Mouse (Mus musculus) liver, embryonic 11.5 days (tissue): ENCODE data around the gene Zbtb7b. TPM values are rescaled to one million over a fixed set of nuclear protein-coding genes. Genes with fewer than 3 reads are reported as not detected.
A peak's percentile ranks its signal among the peaks of the same experiment; 100 is the strongest.

Experiments
- ATAC-seq: fragments of 200-750 bp; cut with Nextera tagmentation; replicated peaks from 2 replicates; pipeline ENCODE4 v1.8.0; 2017; ENCODE audit warnings: moderate number of reproducible peaks, mild to moderate bottlenecking, moderate TSS enrichment, moderate library complexity; ENCODE audit not compliant: low FRiP score
- DNase-seq: peaks from one replicate; pipeline ENCODE4 v3.0.0-alpha.2; 2017; ENCODE audit warnings: low spot score
- H3K27ac ChIP-seq: fragments of 300-500 bp; sonication (generic); 2 replicates; pipeline ENCODE4 v1.5.1; 2014; ENCODE audit warnings: mild to moderate bottlenecking, low read depth, low read length, control low read depth
- H3K27me3 ChIP-seq: fragments of 300-500 bp; sonication (generic); replicated peaks from 2 replicates; pipeline ENCODE4 v1.6.1; 2014; ENCODE audit warnings: low read length, mixed read lengths; ENCODE audit not compliant: control insufficient read depth, insufficient read depth
- H3K36me3 ChIP-seq: fragments of 300-500 bp; sonication (generic); 2 replicates; pipeline ENCODE4 v1.6.1; 2014; ENCODE audit warnings: mild to moderate bottlenecking, low read length, moderate library complexity, mixed read lengths; ENCODE audit not compliant: control insufficient read depth, insufficient read depth
- H3K4me1 ChIP-seq: fragments of 300-500 bp; sonication (generic); replicated peaks from 2 replicates; pipeline ENCODE4 v1.6.1; 2014; ENCODE audit warnings: low read length, mixed read lengths; ENCODE audit not compliant: control insufficient read depth, insufficient read depth
- H3K4me2 ChIP-seq: fragments of 300-500 bp; sonication (generic); 2 replicates; pipeline ENCODE4 v1.6.1; 2014; ENCODE audit warnings: mild to moderate bottlenecking, control low read depth, moderate library complexity
- H3K4me3 ChIP-seq: fragments of 300-500 bp; sonication (generic); 2 replicates; pipeline ENCODE4 v1.5.1; 2014; ENCODE audit warnings: low read depth, low read length, control low read depth
- H3K9ac ChIP-seq: fragments of 300-500 bp; sonication (generic); 2 replicates; pipeline ENCODE4 v1.6.1; 2014; ENCODE audit warnings: low read depth, low read length, control low read depth
- H3K9me3 ChIP-seq: fragments of 300-500 bp; sonication (generic); 2 replicates; pipeline ENCODE4 v1.6.1; 2016; ENCODE audit warnings: low read length, inconsistent platforms, mixed read lengths; ENCODE audit not compliant: control insufficient read depth
- WGBS: fragments of 180-500 bp; shearing (Covaris S2); extraction: QIAGEN DNeasy Blood & Tissue Kit; methylation state at CpG from one replicate; pipeline ENCODE4 v1.1.7; 2014; 5-methylcytosine and 5-hydroxymethylcytosine counted together
- polyA plus RNA-seq: library from polyadenylated mRNA; unstranded; fragments of >200 nt; fragmentation: Nextera tagmentation; extraction: Ambion mirVana; gene quantifications from 2 replicates; pipeline ENCODE4 v1.2.1, GENCODE M21; 2014

Zbtb7b gene
- polyA plus RNA-seq, 1 experiment from 2014 or later = 2.1 TPM

GRCm38 (mm10) chr3:89360237-89360636 is 34.3 kb downstream of the Zbtb7b start:
- WGBS = 57% methylated on average over 3 of the region's 3 CpGs
- DNase-seq = no peak
- no peak overlapping the region for H3K4me2 ChIP-seq

GRCm38 (mm10) chr3:89359630-89360029 is 34.9 kb downstream of the Zbtb7b start:
- Histone ChIP-seq H3K27me3 (peaks cover 3% of the 10 kb centered on the region; the same call in 1 of the 2 replicates), H3K4me2 (no peak overlapping the region), H3K4me1 (no peaks in the 10 kb centered on the region; the same call in 1 of the 2 replicates), H3K4me3 (no peak overlapping the region), H3K36me3 (no peaks in the 10 kb centered on the region), H3K9ac (no peak overlapping the region), H3K9me3 (no peaks in the 10 kb centered on the region), H3K27ac (no peak overlapping the region)
- DNase-seq = no peak
- 69% methylated on average over 6 of the region's 6 CpGs for WGBS
- no peak for ATAC-seq

More at GRCm38 (mm10) chr3:89360237-89360636, 34.3 kb downstream of the Zbtb7b start:
- ATAC-seq = no peak
- Histone ChIP-seq H3K9ac (no peak overlapping the region), H3K36me3 (no peaks in the 10 kb centered on the region), H3K9me3 (no peaks in the 10 kb centered on the region), H3K4me3 (no peak overlapping the region), H3K27me3 (peaks cover 6% of the 10 kb centered on the region; the same call in 1 of the 2 replicates), H3K4me1 (no peaks in the 10 kb centered on the region; the same call in 1 of the 2 replicates), H3K27ac (no peak overlapping the region)

- Histone ChIP-seq H3K27me3 (peaks cover 3% of the 10 kb centered on the region; the same call in 1 of the 2 replicates), H3K27ac (no peak overlapping the region), H3K4me3 (no peak overlapping the region), H3K9me3 (no peaks in the 10 kb centered on the region), H3K4me2 (no peak overlapping the region), H3K36me3 (no peaks in the 10 kb centered on the region), H3K4me1 (peaks cover 4% of the 10 kb centered on the region; the same call in 1 of the 2 replicates), H3K9ac (no peak overlapping the region)
- DNase-seq (no peak), ATAC-seq (no peak)
- 66% methylated on average over 9 of the region's 9 CpGs for WGBS
Measured at GRCm38 (mm10) chr3:89356029-89356428, 38.5 kb downstream of the Zbtb7b start.

GRCm38 (mm10) chr3:89355512-89355902 is 39.1 kb downstream of the Zbtb7b start:
- H3K36me3 ChIP-seq = no peaks in the 10 kb centered on the region
- ATAC-seq = no peak
- H3K9me3 ChIP-seq = no peaks in the 10 kb centered on the region
- H3K4me3 ChIP-seq = no peak overlapping the region
- peaks cover 6% of the 10 kb centered on the region for H3K27me3 ChIP-seq
- no peak overlapping the region for H3K4me2 ChIP-seq
- peaks cover 4% of the 10 kb centered on the region for H3K4me1 ChIP-seq
- no peak overlapping the region for H3K27ac ChIP-seq
- WGBS = 66% methylated on average over 6 of the region's 6 CpGs
- no peak overlapping the region for H3K9ac ChIP-seq
- no peak for DNase-seq

GRCm38 (mm10) chr3:89354816-89355511 is 39.6 kb downstream of the Zbtb7b start:
- DNase-seq (peak; percentile 76), ATAC-seq (no peak; the same call in 1 of the 2 replicates)
- 15% methylated on average over 5 of the region's 5 CpGs for WGBS
- H3K9me3 ChIP-seq = no peaks in the 10 kb centered on the region
- peaks cover 9% of the 10 kb centered on the region for H3K27me3 ChIP-seq
- H3K4me3 ChIP-seq = no peak overlapping the region
- H3K4me1 ChIP-seq = peaks cover 9% of the 10 kb centered on the region
- H3K27ac ChIP-seq = no peak overlapping the region
- H3K4me2 ChIP-seq = no peak overlapping the region
- no peaks in the 10 kb centered on the region for H3K36me3 ChIP-seq
- no peak overlapping the region for H3K9ac ChIP-seq

- Histone ChIP-seq H3K36me3 (no peaks in the 10 kb centered on the region), H3K4me1 (peaks cover 13% of the 10 kb centered on the region), H3K27me3 (peaks cover 21% of the 10 kb centered on the region), H3K9ac (no peak overlapping the region), H3K4me2 (no peak overlapping the region), H3K4me3 (no peak overlapping the region), H3K9me3 (no peaks in the 10 kb centered on the region), H3K27ac (no peak overlapping the region)
- no peak for ATAC-seq
- DNase-seq = no peak
- 73% methylated on average over 5 of the region's 5 CpGs for WGBS
Measured at GRCm38 (mm10) chr3:89351271-89351670, 43.3 kb downstream of the Zbtb7b start.

GRCm38 (mm10) chr3:89349869-89350501 is 44.6 kb downstream of the Zbtb7b start, which contains the start of gene Adam15:
Gene Adam15, minus strand, starts transcription at chr3:89349996.
- no peaks in the 10 kb centered on the region for H3K36me3 ChIP-seq
- DNase-seq = peak; percentile 90
- peak within 1 kb of the TSS; percentile 97 for H3K4me2 ChIP-seq
- peaks cover 13% of the 10 kb centered on the region for H3K4me1 ChIP-seq
- H3K4me3 ChIP-seq = peak within 1 kb of the TSS; percentile 64
- WGBS = under 1% methylated on average over 59 of the region's 59 CpGs
- no peak within 1 kb of the TSS for H3K27ac ChIP-seq
- peaks cover 18% of the 10 kb centered on the region for H3K27me3 ChIP-seq
- peak; percentile 88 for ATAC-seq
- H3K9ac ChIP-seq = peak within 1 kb of the TSS; percentile 59
- H3K9me3 ChIP-seq = no peaks in the 10 kb centered on the region

- no peak for ATAC-seq
- H3K4me3 ChIP-seq = peak overlapping the region; percentile 64
- peaks cover 18% of the 10 kb centered on the region for H3K27me3 ChIP-seq
- peak overlapping the region; percentile 59 for H3K9ac ChIP-seq
- no peaks in the 10 kb centered on the region for H3K36me3 ChIP-seq
- WGBS = 1% methylated on average over 38 of the region's 38 CpGs
- peak overlapping the region; percentile 97 for H3K4me2 ChIP-seq
- peaks cover 10% of the 10 kb centered on the region for H3K4me1 ChIP-seq
- no peak overlapping the region for H3K27ac ChIP-seq
- H3K9me3 ChIP-seq = no peaks in the 10 kb centered on the region
- DNase-seq = no peak
Measured at GRCm38 (mm10) chr3:89348911-89349868, 45.4 kb downstream of the Zbtb7b start.
